Mouse (Mus musculus): Measurements from ENCODE around the gene Gm5475. TPM values are rescaled to one million over a fixed set of nuclear protein-coding genes. Genes with fewer than 3 reads are reported as not detected.

The Gm5475 gene
- polyA plus RNA-seq, 1 experiment from 2014 or later: 0.77 TPM

DNA sequence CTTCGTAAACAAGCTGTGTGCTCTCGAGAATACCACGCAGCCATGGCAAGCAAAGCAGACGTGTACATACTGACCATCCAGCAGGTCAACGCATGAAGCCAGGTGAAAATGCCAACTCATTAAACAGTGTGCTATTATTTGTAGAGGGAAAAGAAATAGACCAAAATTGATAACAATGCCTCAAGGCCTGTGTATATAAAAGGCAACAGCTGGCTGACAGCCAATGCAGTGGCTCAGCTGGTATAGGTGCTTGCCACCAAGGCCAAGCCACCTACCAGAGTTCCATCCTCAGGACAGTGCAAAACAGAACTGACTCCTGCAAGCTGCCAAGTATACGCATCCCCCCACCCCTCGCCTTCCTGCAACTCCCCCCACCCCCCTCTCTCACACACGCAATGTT, 6.3 kb upstream of the Gm5475 start:
- Histone ChIP-seq H3K4me3 (ENCODE audit: low read depth, low read length) (no peak overlapping the region), H3K4me2 (replicated peaks; ENCODE audit: low read depth) (no peak overlapping the region), H3K36me3 (ENCODE audit: control insufficient read depth, insufficient read depth) (no peaks in the 10 kb centered on the region; the same call in 1 of the 2 replicates), H3K27ac (ENCODE audit: low read depth, low read length) (peak overlapping the region; percentile 41; the same call in 1 of the 2 replicates), H3K27me3 (replicated peaks; ENCODE audit: control insufficient read depth, insufficient read depth, low read length) (no peaks in the 10 kb centered on the region), H3K4me1 (replicated peaks; ENCODE audit: control insufficient read depth, insufficient read depth, low read length) (peaks cover 7% of the 10 kb centered on the region; the same call in 1 of the 2 replicates), H3K9me3 (ENCODE audit: control insufficient read depth) (no peaks in the 10 kb centered on the region), H3K9ac (ENCODE audit: low read depth, low read length) (no peak overlapping the region)
- TF ChIP-seq CTCF (IDR thresholded peaks at IDR 0.05; ENCODE audit: low read depth): no peak
- ATAC-seq: no peak
- 79% methylated on average over 8 of the region's 8 CpGs for whole genome bisulfite sequencing

DNA sequence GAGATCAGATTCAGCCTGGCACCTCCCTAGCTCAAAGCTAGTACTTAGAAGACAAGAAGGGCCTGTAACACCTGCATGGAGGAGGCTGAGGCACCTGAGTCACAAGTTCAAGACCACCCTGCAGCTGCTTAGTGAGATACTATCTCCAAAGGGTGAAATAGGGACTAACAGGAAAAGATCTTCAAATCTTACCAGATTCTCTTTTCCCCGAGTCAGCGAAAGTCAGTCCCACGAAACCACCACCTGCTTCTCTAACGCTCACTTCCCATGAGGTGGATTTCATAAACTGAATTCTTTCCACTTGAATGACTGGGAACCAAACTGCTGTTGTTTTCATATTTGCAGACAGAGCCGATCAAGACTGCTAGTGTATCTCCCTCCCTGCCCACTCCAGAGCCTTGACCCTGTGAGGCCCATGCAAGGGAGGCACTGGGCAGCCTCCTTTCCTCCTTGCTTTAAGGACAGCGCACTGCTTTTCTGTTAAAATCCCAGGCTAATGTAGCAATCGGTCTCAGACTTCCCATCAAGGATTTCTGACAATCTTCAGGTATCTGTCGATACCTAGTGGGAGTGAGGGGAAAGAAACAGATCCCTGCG, 4.0 kb upstream of the Gm5475 start:
- Histone ChIP-seq H3K27me3 (replicated peaks; ENCODE audit: control insufficient read depth, insufficient read depth, low read length) (no peaks in the 10 kb centered on the region), H3K9ac (ENCODE audit: low read depth, low read length) (0 out of 2 replicates have a peak overlapping the region, but pooled peaks have one; percentile 13), H3K36me3 (ENCODE audit: control insufficient read depth, insufficient read depth) (no peaks in the 10 kb centered on the region), H3K27ac (ENCODE audit: low read depth, low read length) (no peak overlapping the region), H3K9me3 (ENCODE audit: control insufficient read depth) (no peaks in the 10 kb centered on the region), H3K4me1 (replicated peaks; ENCODE audit: control insufficient read depth, insufficient read depth, low read length) (peaks cover 5% of the 10 kb centered on the region; the same call in 1 of the 2 replicates), H3K4me3 (ENCODE audit: low read depth, low read length) (no peak overlapping the region), H3K4me2 (replicated peaks; ENCODE audit: low read depth) (peak overlapping the region; percentile 14)
- WGBS: 67% methylated on average over 9 of the region's 9 CpGs
- TF ChIP-seq CTCF (IDR thresholded peaks at IDR 0.05; ENCODE audit: low read depth): no peak
- no peak for ATAC-seq

DNA sequence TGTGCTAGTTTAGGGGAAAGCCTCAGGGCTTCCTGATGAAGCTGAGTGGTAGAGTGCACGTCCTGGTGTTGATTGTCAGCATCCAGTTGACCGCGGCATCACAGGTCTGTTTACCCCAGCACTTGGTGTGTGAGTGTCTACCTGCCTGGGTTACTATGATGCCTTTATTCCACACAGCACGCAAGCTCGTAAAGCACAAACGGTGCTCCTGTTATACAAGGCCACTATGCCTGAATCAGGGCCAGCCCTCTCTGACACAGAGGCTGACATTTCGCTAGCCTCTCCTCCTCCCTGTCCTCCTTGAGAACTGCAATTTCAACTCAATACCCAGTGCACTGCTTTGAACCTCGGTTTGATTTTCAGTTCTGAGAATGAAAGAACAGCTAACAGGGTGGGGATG, 2.6 kb upstream of the Gm5475 start:
- Histone ChIP-seq H3K4me3 (ENCODE audit: low read depth, low read length) (no peak overlapping the region), H3K27ac (ENCODE audit: low read depth, low read length) (no peak overlapping the region), H3K36me3 (ENCODE audit: control insufficient read depth, insufficient read depth) (no peaks in the 10 kb centered on the region), H3K4me1 (replicated peaks; ENCODE audit: control insufficient read depth, insufficient read depth, low read length) (peaks cover 5% of the 10 kb centered on the region; the same call in 1 of the 2 replicates), H3K9ac (ENCODE audit: low read depth, low read length) (no peak overlapping the region), H3K9me3 (ENCODE audit: control insufficient read depth) (no peaks in the 10 kb centered on the region), H3K4me2 (replicated peaks; ENCODE audit: low read depth) (peak overlapping the region; percentile 83), H3K27me3 (replicated peaks; ENCODE audit: control insufficient read depth, insufficient read depth, low read length) (no peaks in the 10 kb centered on the region)
- no peak for ATAC-seq
- 60% methylated on average over 8 of the region's 8 CpGs for WGBS
- TF ChIP-seq CTCF (IDR thresholded peaks at IDR 0.05; ENCODE audit: low read depth): no peak

DNA sequence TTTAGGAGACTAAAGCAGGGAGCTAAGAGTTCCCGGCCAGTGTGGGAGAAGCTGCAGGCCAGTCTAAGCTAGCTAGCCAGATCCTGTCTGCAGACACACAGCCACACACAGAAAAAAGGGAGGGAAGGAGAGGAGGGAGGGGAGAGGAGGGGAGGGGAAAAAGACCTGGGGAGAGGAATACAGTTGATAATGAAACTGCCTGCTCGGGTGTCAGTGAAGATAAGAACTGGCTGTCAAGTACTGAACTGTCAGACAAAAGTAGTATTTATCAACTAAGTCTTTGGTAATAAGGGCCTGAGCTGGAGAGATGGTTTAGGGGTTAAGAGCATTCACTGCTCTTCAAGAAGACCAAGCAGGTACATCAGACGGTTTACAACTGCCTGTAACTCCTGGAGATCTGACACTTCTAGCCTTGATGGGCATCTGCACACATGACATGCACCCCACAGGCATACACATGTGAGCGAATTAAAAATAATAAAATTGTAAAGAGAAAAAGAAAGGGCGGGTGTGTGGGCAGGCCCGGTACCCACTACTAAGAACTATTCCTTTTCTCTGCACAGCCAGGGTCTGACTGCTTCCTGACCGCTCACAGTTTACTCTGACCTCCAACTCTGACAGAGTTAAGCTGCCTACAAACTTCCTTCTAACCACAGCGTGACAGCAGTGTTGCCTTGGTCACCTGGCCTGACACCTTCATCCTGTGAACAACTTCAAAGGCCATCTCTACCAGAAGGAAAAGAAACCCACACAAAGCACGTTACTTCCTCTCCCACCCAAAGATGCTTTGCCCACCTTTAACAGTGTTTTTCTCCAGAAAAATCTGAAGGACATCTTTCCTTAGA, 1.8 kb upstream of the Gm5475 start:
- 0 out of 2 replicates have a peak, but pooled peaks cover 5% of the 10 kb centered on the region for H3K4me1 ChIP-seq (replicated peaks; ENCODE audit: control insufficient read depth, insufficient read depth, low read length)
- WGBS: 47% methylated on average over 9 of the region's 9 CpGs
- H3K9me3 ChIP-seq (ENCODE audit: control insufficient read depth): no peaks in the 10 kb centered on the region
- H3K4me2 ChIP-seq (replicated peaks; ENCODE audit: low read depth): peak overlapping the region; percentile 83
- TF ChIP-seq CTCF (IDR thresholded peaks at IDR 0.05; ENCODE audit: low read depth): no peak
- 0 out of 2 replicates have a peak overlapping the region, but pooled peaks have one; percentile 23 for H3K9ac ChIP-seq (ENCODE audit: low read depth, low read length)
- ATAC-seq: no peak
- peak overlapping the region; percentile 58 for H3K27ac ChIP-seq (ENCODE audit: low read depth, low read length)
- no peaks in the 10 kb centered on the region for H3K36me3 ChIP-seq (ENCODE audit: control insufficient read depth, insufficient read depth)
- no peaks in the 10 kb centered on the region for H3K27me3 ChIP-seq (replicated peaks; ENCODE audit: control insufficient read depth, insufficient read depth, low read length)
- H3K4me3 ChIP-seq (ENCODE audit: low read depth, low read length): no peak overlapping the region

DNA sequence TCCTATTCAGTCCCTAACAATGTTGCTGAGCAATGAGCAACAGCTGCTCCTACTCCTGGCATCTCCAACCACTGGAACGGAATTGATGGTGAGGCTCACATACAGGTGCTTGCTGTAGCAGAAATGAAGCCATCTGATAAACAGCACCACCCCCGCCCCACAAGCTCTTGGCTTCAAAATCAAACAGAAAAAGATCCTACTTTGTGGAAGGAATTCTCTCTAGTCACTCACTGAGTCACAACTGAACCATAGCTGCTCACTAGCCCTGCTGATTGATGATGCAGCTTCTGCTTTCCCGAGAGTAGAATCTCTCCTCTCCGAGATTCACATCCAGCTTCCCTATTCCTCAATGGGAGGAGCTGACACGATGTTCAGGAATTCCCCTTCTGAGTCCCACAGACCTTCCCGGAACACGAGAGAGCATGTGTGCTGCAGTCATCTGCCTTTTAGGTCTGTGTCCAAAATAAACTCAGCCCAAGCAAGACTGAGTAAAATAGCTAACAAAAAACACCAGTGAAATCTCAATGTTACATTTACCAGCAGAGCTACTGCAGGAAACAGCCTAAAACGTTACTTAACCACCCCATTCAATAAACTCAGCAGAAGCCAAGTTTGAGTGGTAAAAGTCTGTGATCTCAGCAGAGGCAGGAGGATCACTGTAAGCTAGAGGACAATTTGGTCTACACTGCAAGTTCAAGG, 739 bp upstream of the Gm5475 start:
- Histone ChIP-seq H3K9ac (ENCODE audit: low read depth, low read length) (peak overlapping the region; percentile 17; the same call in 1 of the 2 replicates), H3K4me3 (ENCODE audit: low read depth, low read length) (peak overlapping the region; percentile 85), H3K27ac (ENCODE audit: low read depth, low read length) (peak overlapping the region; percentile 91), H3K4me1 (replicated peaks; ENCODE audit: control insufficient read depth, insufficient read depth, low read length) (no peaks in the 10 kb centered on the region), H3K27me3 (replicated peaks; ENCODE audit: control insufficient read depth, insufficient read depth, low read length) (no peaks in the 10 kb centered on the region), H3K9me3 (ENCODE audit: control insufficient read depth) (no peaks in the 10 kb centered on the region), H3K4me2 (replicated peaks; ENCODE audit: low read depth) (peak overlapping the region; percentile 83), H3K36me3 (ENCODE audit: control insufficient read depth, insufficient read depth) (no peaks in the 10 kb centered on the region)
- no peak for TF ChIP-seq CTCF (IDR thresholded peaks at IDR 0.05; ENCODE audit: low read depth)
- no peak for ATAC-seq
- 13% methylated on average over 8 of the region's 8 CpGs for WGBS

DNA sequence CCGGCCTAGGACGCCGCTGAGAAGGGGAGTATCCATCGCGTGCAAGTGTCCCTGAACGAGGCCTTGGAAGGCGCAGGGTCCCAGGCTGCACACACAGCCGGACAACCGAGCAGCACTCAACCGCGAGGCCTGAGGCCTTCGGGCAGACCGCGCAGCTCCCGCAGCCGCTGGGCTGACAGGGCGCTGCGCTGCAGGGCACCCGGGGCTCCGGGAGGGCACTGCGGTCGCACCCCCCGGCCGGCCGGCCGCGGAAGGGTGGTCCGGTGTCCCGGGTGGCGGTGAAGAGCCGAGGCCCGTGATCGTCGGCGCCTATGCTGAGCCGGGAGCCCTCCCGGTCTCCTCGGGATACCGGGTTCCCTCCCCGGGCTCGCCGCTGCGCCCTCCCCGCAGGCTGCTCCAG, 529 bp downstream of the Gm5475 start:
- TF ChIP-seq CTCF (IDR thresholded peaks at IDR 0.05; ENCODE audit: low read depth): no peak
- H3K9me3 ChIP-seq (ENCODE audit: control insufficient read depth): no peaks in the 10 kb centered on the region
- H3K9ac ChIP-seq (ENCODE audit: low read depth, low read length): peak overlapping the region; percentile 95
- ATAC-seq: peak; percentile 23
- peak overlapping the region; percentile 85 for H3K4me3 ChIP-seq (ENCODE audit: low read depth, low read length)
- H3K27me3 ChIP-seq (replicated peaks; ENCODE audit: control insufficient read depth, insufficient read depth, low read length): no peaks in the 10 kb centered on the region
- H3K4me1 ChIP-seq (replicated peaks; ENCODE audit: control insufficient read depth, insufficient read depth, low read length): no peaks in the 10 kb centered on the region
- no peaks in the 10 kb centered on the region for H3K36me3 ChIP-seq (ENCODE audit: control insufficient read depth, insufficient read depth)
- peak overlapping the region; percentile 91 for H3K27ac ChIP-seq (ENCODE audit: low read depth, low read length)
- WGBS: under 1% methylated on average over 33 of the region's 44 CpGs
- peak overlapping the region; percentile 83 for H3K4me2 ChIP-seq (replicated peaks; ENCODE audit: low read depth)

Measured in intestine, postnatal 0 days (tissue).